Mouse (Mus musculus) CH12.LX (cell line): Measurements from ENCODE around the gene Pdp2.

Experiments used
- BHLHE40 ChIP-seq: IDR thresholded peaks from 2 replicates; pipeline ENCODE4 v1.6.1; 2011; ENCODE audit warnings: mild to moderate bottlenecking, low read depth, low read length, improper control_type of control experiment
- CTCF ChIP-seq, 2 experiments: IDR thresholded peaks in 1 of 2; conservative IDR thresholded peaks in 1 of 2; 2 replicates each; pipeline ENCODE4 v1.5.1; 2011 to 2012; ENCODE audit warnings: low read depth in 2 of 2, low read length in 2 of 2, improper control_type of control experiment in 1 of 2, inconsistent platforms in 1 of 2, mild to moderate bottlenecking in 1 of 2, moderate library complexity in 1 of 2
- EP300 ChIP-seq: IDR thresholded peaks from 2 replicates; pipeline ENCODE4 v1.6.1; 2011; ENCODE audit warnings: low read length, improper control_type of control experiment
- MEF2A ChIP-seq: IDR thresholded peaks from 2 replicates; pipeline ENCODE4 v1.6.1; 2014; ENCODE audit warnings: low read depth, mild to moderate bottlenecking, inconsistent platforms, low read length, improper control_type of control experiment, borderline replicate concordance
- POLR2A ChIP-seq: IDR thresholded peaks from 2 replicates; pipeline ENCODE4 v1.6.1; 2011; ENCODE audit warnings: low read depth, mild to moderate bottlenecking, improper control_type of control experiment, low read length
- RCOR1 ChIP-seq: conservative IDR thresholded peaks from 2 replicates; pipeline ENCODE4 v1.6.1; 2012; ENCODE audit warnings: low read depth, mild to moderate bottlenecking, inconsistent platforms, low read length, improper control_type of control experiment
- ZMIZ1 ChIP-seq: IDR thresholded peaks from 2 replicates; pipeline ENCODE4 v1.6.1; 2012; ENCODE audit warnings: low read depth, mild to moderate bottlenecking, inconsistent platforms, low read length, improper control_type of control experiment

- TF ChIP-seq POLR2A, result peak; percentile 95
- peak; percentile 90 for TF ChIP-seq BHLHE40
- no peak for TF ChIP-seq EP300
- TF ChIP-seq RCOR1, result 0 out of 2 replicates have a peak, but pooled peaks have one; percentile 52
- 0 out of 2 replicates have a peak, but pooled peaks have one; percentile 23 for TF ChIP-seq MEF2A
- no peak for TF ChIP-seq CTCF (conservative IDR thresholded peaks at IDR 0.05 in 1 of 2, IDR thresholded peaks at IDR 0.05 in 1 of 2; ENCODE audit: low read depth in 2 of 2, low read length in 2 of 2)
- peak; percentile 86; the same call in 1 of the 2 replicates for TF ChIP-seq ZMIZ1
These were observed at the start of gene Pdp2 for GRCm38 (mm10) chr8:104591133-104591834.
